ENCODE assay signal across 17 mouse cellular contexts in genomic region chr12:118739103-118739502, GRCm38 (mm10).
DNase-seq lines count a peak whose midpoint lies in the region; ATAC-seq lines count a peak whose summit lies in the region.
"Had no signal": no experiment of that assay in that cellular context is flagged by ENCODE, and none has a peak within 500 bp of the region (broad histone marks: within the 10 kb centered on the region; RNA-seq: fewer than 3 reads in every experiment).

No protein-coding gene starts in this region.

- peak; percentile 93 for ATAC-seq in megakaryocyte, adult 5-6 weeks (ENCODE audit: poor library complexity, severe bottlenecking)
- 0 out of 2 replicates have a peak, but pooled peaks have one; percentile 17 for ATAC-seq in megakaryocyte progenitor cell, adult 5-6 weeks (replicated peaks; ENCODE audit: poor library complexity)
- ATAC-seq: activated CD4-positive, CD25-positive, alpha-beta regulatory T cell, adult 4 months; CD4-positive, CD25-positive, alpha-beta regulatory T cell, adult 4 months; Patski had no signal

- DNase-seq in urinary bladder, postnatal 4 days (ENCODE audit: low spot score in 2 of 2), result no peak
- DNase-seq in right cerebral cortex, postnatal 4 days, result no peak
- DNase-seq: adrenal gland, adult 2 months; adrenal gland, adult 8-10 months; adrenal gland, postnatal 10 days; adrenal gland, postnatal 14 days; adrenal gland, postnatal 25 days; adrenal gland, postnatal 36 days; B cell, adult 2 months; cerebellum, adult 11 months; cerebellum, adult 11-12 months; cerebellum, adult 18-20 months had no signal
